Mouse (Mus musculus): ENCODE data around the gene Kdm6b.

Gene Kdm6b

GRCm38 (mm10) chr11:69406282-69406681 is 7.2 kb downstream of the Kdm6b start:
- DNase-seq (ENCODE audit: low spot score in 2 of 2), result peak in 1 of 2 experiments; percentile 61

GRCm38 (mm10) chr11:69405397-69406200 is 7.9 kb downstream of the Kdm6b start:
- DNase-seq (ENCODE audit: low spot score in 2 of 2), result peak in 1 of 2 experiments; percentile 59

- peak in 1 of 2 experiments; percentile 57 for DNase-seq (ENCODE audit: low spot score in 2 of 2)
Measured at GRCm38 (mm10) chr11:69404595-69405396, 8.7 kb downstream of the Kdm6b start.

- peak; percentile 16 to 65 for DNase-seq (ENCODE audit: low spot score in 2 of 2)
Measured at GRCm38 (mm10) chr11:69403691-69404594, 9.5 kb downstream of the Kdm6b start.

- peak in 1 of 2 experiments; percentile 57 for DNase-seq (ENCODE audit: low spot score in 2 of 2)
Measured at GRCm38 (mm10) chr11:69401987-69402386, 11.5 kb downstream of the Kdm6b start.

GRCm38 (mm10) chr11:69401210-69401637 is 12.3 kb downstream of the Kdm6b start:
- DNase-seq (ENCODE audit: low spot score in 2 of 2), result peak; percentile 82 to 90

GRCm38 (mm10) chr11:69400083-69400850 is 13.2 kb downstream of the Kdm6b start:
- peak; percentile 12 to 67 for DNase-seq (ENCODE audit: low spot score in 2 of 2)

GRCm38 (mm10) chr11:69399201-69400082 is 14.0 kb downstream of the Kdm6b start:
- no peak for DNase-seq (ENCODE audit: low spot score in 2 of 2)

GRCm38 (mm10) chr11:69398486-69399200 is 14.8 kb downstream of the Kdm6b start:
- no peak for DNase-seq (ENCODE audit: low spot score in 2 of 2)

- DNase-seq (ENCODE audit: low spot score in 2 of 2), result peak; percentile 23 to 63
Measured at GRCm38 (mm10) chr11:69398059-69398458, 15.4 kb downstream of the Kdm6b start, which contains the start of gene Tmem88. Tmem88 (minus strand) TSS chr11:69398234.

GRCm38 (mm10) chr11:69397581-69398057 is 15.9 kb downstream of the Kdm6b start:
- peak; percentile 15 to 64 for DNase-seq (ENCODE audit: low spot score in 2 of 2)

GRCm38 (mm10) chr11:69396772-69397171 is 16.7 kb downstream of the Kdm6b start:
- peak; percentile 41 to 64 for DNase-seq (ENCODE audit: low spot score in 2 of 2)

GRCm38 (mm10) chr11:69395634-69396373 is 17.7 kb downstream of the Kdm6b start:
- peak; percentile 93 to 94 for DNase-seq (ENCODE audit: low spot score in 2 of 2)

GRCm38 (mm10) chr11:69395235-69395633 is 18.2 kb downstream of the Kdm6b start, which contains the start of the genes Naa38 and Cyb5d1:
Naa38 (plus strand) TSS chr11:69395487.
Cyb5d1 (minus strand) TSS chr11:69395631.
- peak; percentile 87 to 92 for DNase-seq (ENCODE audit: low spot score in 2 of 2)

GRCm38 (mm10) chr11:69394591-69395167 is 18.8 kb downstream of the Kdm6b start:
- DNase-seq (ENCODE audit: low spot score in 2 of 2), result peak; percentile 21 to 69

GRCm38 (mm10) chr11:69390400-69391034 is 23.0 kb downstream of the Kdm6b start:
- DNase-seq (ENCODE audit: low spot score in 2 of 2), result peak; percentile 72 to 85

All from spleen, postnatal 4 days (tissue).